9 mouse cellular contexts compared by ENCODE assay signal in the genomic region with DNA sequence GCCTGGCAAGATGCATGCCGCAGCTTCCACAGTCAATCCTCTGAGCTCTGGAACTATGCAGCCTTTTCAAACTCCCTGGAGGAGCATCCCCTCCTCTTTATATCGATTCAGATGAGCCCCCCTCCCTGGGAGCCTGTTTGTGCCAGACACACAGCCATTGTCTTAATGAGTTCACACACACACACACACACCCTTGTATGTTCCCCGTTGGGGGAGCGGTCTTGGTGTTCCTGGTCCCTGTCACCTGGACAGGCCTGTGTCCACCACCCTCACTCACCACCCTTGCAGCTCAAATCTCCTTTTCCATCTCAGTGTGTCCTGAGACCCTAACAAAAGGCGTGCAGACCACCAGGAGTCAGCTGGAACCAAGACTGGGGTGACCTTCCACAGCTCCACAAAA. TPM values are rescaled to one million over a fixed set of nuclear protein-coding genes. Genes with fewer than 3 reads are reported as not detected.
DNase-seq lines count a peak whose midpoint lies in the region; ATAC-seq and TF ChIP-seq lines count a peak whose summit lies in the region.
"Had no signal": no experiment of that assay in that cellular context is flagged by ENCODE, and none has a peak within 500 bp of the region (broad histone marks: within the 10 kb centered on the region; RNA-seq: fewer than 3 reads in every experiment).

No protein-coding gene starts in this region.

- no peak for DNase-seq in liver, embryonic 11.5 days (ENCODE audit: low spot score)
- DNase-seq in liver, postnatal 0 days, result no peak
- no peak for DNase-seq in ovary, postnatal 36 days (ENCODE audit: low spot score)
- DNase-seq: heart, postnatal 36 days; lung, postnatal 4 days had no signal

- no peaks in the 10 kb centered on the region for H3K36me3 ChIP-seq in liver, embryonic 11.5 days (ENCODE audit: control insufficient read depth, insufficient read depth, low read length)
- no peaks in the 10 kb centered on the region for H3K36me3 ChIP-seq in liver, postnatal 0 days (replicated peaks; ENCODE audit: insufficient read depth, low read length)
- no peaks in the 10 kb centered on the region for H3K36me3 ChIP-seq in forebrain, embryonic 13.5 days (ENCODE audit: poor library complexity, severe bottlenecking)
- H3K36me3 ChIP-seq in intestine, embryonic 15.5 days, result no peaks in the 10 kb centered on the region

- peaks cover 61% of the 10 kb centered on the region for H3K27me3 ChIP-seq in liver, embryonic 11.5 days (replicated peaks; ENCODE audit: control insufficient read depth, insufficient read depth, low read length)
- peaks cover 35% of the 10 kb centered on the region for H3K27me3 ChIP-seq in liver, postnatal 0 days (ENCODE audit: insufficient read depth, low read length)
- H3K27me3 ChIP-seq in forebrain, embryonic 13.5 days, result peaks cover 11% of the 10 kb centered on the region
- peaks cover 26% of the 10 kb centered on the region for H3K27me3 ChIP-seq in intestine, embryonic 15.5 days (replicated peaks)

- peak overlapping the region; percentile 67 for H3K4me2 ChIP-seq in liver, embryonic 11.5 days
- H3K4me2 ChIP-seq in liver, postnatal 0 days (ENCODE audit: low read depth, low read length), result no peak overlapping the region
- H3K4me2 ChIP-seq in forebrain, embryonic 13.5 days, result peak overlapping the region; percentile 89
- H3K4me2 ChIP-seq in intestine, embryonic 15.5 days (replicated peaks), result peak overlapping the region; percentile 86

- no peak for TF ChIP-seq EP300 in liver, postnatal 0 days (IDR thresholded peaks at IDR 0.05; ENCODE audit: low read depth)

- no peak for ATAC-seq in liver, embryonic 11.5 days (replicated peaks; ENCODE audit: low FRiP score)
- no peak for ATAC-seq in liver, postnatal 0 days
- ATAC-seq in forebrain, embryonic 13.5 days, result no peak
- ATAC-seq in intestine, embryonic 15.5 days, result no peak
- ATAC-seq in erythroblast, adult 5-6 weeks (replicated peaks; ENCODE audit: low FRiP score, poor library complexity, severe bottlenecking), result no peak

- 0 out of 2 replicates have a peak overlapping the region, but pooled peaks have one; percentile 14 for H3K4me3 ChIP-seq in liver, embryonic 11.5 days (ENCODE audit: low read depth, low read length)
- no peak overlapping the region for H3K4me3 ChIP-seq in liver, postnatal 0 days (ENCODE audit: low read depth, low read length)
- H3K4me3 ChIP-seq in forebrain, embryonic 13.5 days, result peak overlapping the region; percentile 66
- H3K4me3 ChIP-seq in intestine, embryonic 15.5 days (replicated peaks), result peak overlapping the region; percentile 86
- H3K4me3 ChIP-seq in olfactory bulb, adult 2 months (ENCODE audit: insufficient read depth, low read depth, low read length), result peak overlapping the region; percentile 33; the same call in 1 of the 2 replicates

- TF ChIP-seq POLR2A in olfactory bulb, adult 2 months (IDR thresholded peaks at IDR 0.05; ENCODE audit: insufficient read depth, low read depth, low read length), result no peak

- H3K4me1 ChIP-seq in liver, embryonic 11.5 days (replicated peaks; ENCODE audit: control insufficient read depth, insufficient read depth, low read length), result peaks cover 7% of the 10 kb centered on the region
- H3K4me1 ChIP-seq in liver, postnatal 0 days (ENCODE audit: insufficient read depth), result peaks cover 12% of the 10 kb centered on the region
- H3K4me1 ChIP-seq in forebrain, embryonic 13.5 days, result peaks cover 49% of the 10 kb centered on the region
- peaks cover 29% of the 10 kb centered on the region for H3K4me1 ChIP-seq in intestine, embryonic 15.5 days (replicated peaks)
- peaks cover 28% of the 10 kb centered on the region for H3K4me1 ChIP-seq in olfactory bulb, adult 2 months (ENCODE audit: control insufficient read depth, insufficient read depth, low read length)

- no peaks in the 10 kb centered on the region for H3K9me3 ChIP-seq in liver, embryonic 11.5 days (ENCODE audit: control insufficient read depth, low read length)
- H3K9me3 ChIP-seq in liver, postnatal 0 days (ENCODE audit: low read length), result no peaks in the 10 kb centered on the region
- no peaks in the 10 kb centered on the region for H3K9me3 ChIP-seq in forebrain, embryonic 13.5 days (replicated peaks)
- no peaks in the 10 kb centered on the region for H3K9me3 ChIP-seq in intestine, embryonic 15.5 days

- no peak overlapping the region for H3K9ac ChIP-seq in liver, embryonic 11.5 days (ENCODE audit: low read depth, low read length)
- H3K9ac ChIP-seq in liver, postnatal 0 days (replicated peaks), result no peak overlapping the region
- peak overlapping the region; percentile 79 for H3K9ac ChIP-seq in forebrain, embryonic 13.5 days
- 0 out of 2 replicates have a peak overlapping the region, but pooled peaks have one; percentile 67 for H3K9ac ChIP-seq in intestine, embryonic 15.5 days

- WGBS in liver, embryonic 11.5 days, result 60% methylated on average over 5 of the region's 5 CpGs
- 47% methylated on average over 5 of the region's 5 CpGs for WGBS in liver, postnatal 0 days (ENCODE audit: insufficient replicate concordance)
- 16% methylated on average over 5 of the region's 5 CpGs for WGBS in forebrain, embryonic 13.5 days
- 49% methylated on average over 5 of the region's 5 CpGs for WGBS in intestine, embryonic 15.5 days
- 55% methylated on average over 5 of the region's 5 CpGs for WGBS in olfactory bulb, adult 2 months

- no peak for TF ChIP-seq CTCF in liver, postnatal 0 days (IDR thresholded peaks at IDR 0.05; ENCODE audit: low read depth)
- no peak for TF ChIP-seq CTCF in olfactory bulb, adult 2 months (IDR thresholded peaks at IDR 0.05; ENCODE audit: insufficient read depth, low read depth, low read length)

- no peak overlapping the region for H3K27ac ChIP-seq in liver, embryonic 11.5 days (ENCODE audit: low read depth, low read length)
- no peak overlapping the region for H3K27ac ChIP-seq in liver, postnatal 0 days (ENCODE audit: low read depth)
- H3K27ac ChIP-seq in forebrain, embryonic 13.5 days, result peak overlapping the region; percentile 89
- no peak overlapping the region for H3K27ac ChIP-seq in intestine, embryonic 15.5 days
- H3K27ac ChIP-seq in olfactory bulb, adult 2 months (ENCODE audit: insufficient read depth, low read depth, low read length), result no peak overlapping the region

RNA-seq across cellular contexts. Expression of gene Cux2, which starts 2.1 kb away (rescaled TPM):
- polyA plus RNA-seq in liver, embryonic 11.5 days (2014; fragmentation: Nextera tagmentation; extraction: Ambion mirVana), result 4.9 and 5.2 TPM in 2 replicates
- polyA plus RNA-seq in liver, postnatal 0 days (2015; fragmentation: Nextera tagmentation; extraction: Ambion mirVana), result 3.5 and 3.6 TPM in 2 replicates
- 16.9 and 17.9 TPM in 2 replicates for polyA plus RNA-seq in forebrain, embryonic 13.5 days (2015; fragmentation: Nextera tagmentation; extraction: Ambion mirVana)
- 6.9 and 7.1 TPM in 2 replicates for polyA plus RNA-seq in intestine, embryonic 15.5 days (2015; fragmentation: Nextera tagmentation; extraction: Ambion mirVana)
- not detected in 2 replicates for polyA plus RNA-seq in olfactory bulb, adult 2 months (2012; ENCODE audit: insufficient read depth, insufficient read length, low replicate concordance, missing spikeins)
- not detected in 2 replicates for total RNA-seq in erythroblast, adult 5-6 weeks (2015; ENCODE audit: low replicate concordance)
- 0.17 TPM in 1 of 2 replicates, not detected in the other for total RNA-seq in erythroblast, adult 5-6 weeks (2017; ENCODE audit: low replicate concordance)

RNA-seq across cellular contexts. Expression of gene Myl2, which starts 53.0 kb away (rescaled TPM):
- 9.9 and 20.9 TPM in 2 replicates for polyA plus RNA-seq in liver, embryonic 11.5 days (2014; fragmentation: Nextera tagmentation; extraction: Ambion mirVana)
- 0.66 and 7.2 TPM in 2 replicates for polyA plus RNA-seq in liver, postnatal 0 days (2015; fragmentation: Nextera tagmentation; extraction: Ambion mirVana)
- polyA plus RNA-seq in forebrain, embryonic 13.5 days (2015; fragmentation: Nextera tagmentation; extraction: Ambion mirVana), result 0.81 and 3.6 TPM in 2 replicates
- 0.45 and 0.62 TPM in 2 replicates for polyA plus RNA-seq in intestine, embryonic 15.5 days (2015; fragmentation: Nextera tagmentation; extraction: Ambion mirVana)
- polyA plus RNA-seq in olfactory bulb, adult 2 months (2012; ENCODE audit: insufficient read depth, insufficient read length, low replicate concordance, missing spikeins), result not detected in 2 replicates
- not detected in 2 replicates for total RNA-seq in erythroblast, adult 5-6 weeks (2015; ENCODE audit: low replicate concordance)
- total RNA-seq in erythroblast, adult 5-6 weeks (2017; ENCODE audit: low replicate concordance), result 1.1 TPM in 1 of 2 replicates, not detected in the other

Comparison
In these comparisons a context has a peak if more than half of its experiments do, and no peak if none do; other contexts are left out.
1. H3K9ac ChIP-seq: peak in forebrain, embryonic 13.5 days (single experiment) and intestine, embryonic 15.5 days (single experiment); none in liver, embryonic 11.5 days (single experiment) and liver, postnatal 0 days (single experiment).